Mouse (Mus musculus): ENCODE results near the gene Phkg2. TPM values are rescaled to one million over a fixed set of nuclear protein-coding genes. Genes with fewer than 3 reads are reported as not detected.

Phkg2 gene
- polyA plus RNA-seq (2016; fragmentation: Nextera tagmentation; extraction: Ambion mirVana), result 56.6 and 60.7 TPM in 2 replicates

- peak within 1 kb of the TSS; percentile 74 for H3K4me3 ChIP-seq (replicated peaks)
- peak within 1 kb of the TSS; percentile 94 for H3K4me2 ChIP-seq
- no peaks in the 10 kb centered on the region for H3K27me3 ChIP-seq
- H3K9ac ChIP-seq, result peak within 1 kb of the TSS; percentile 89
- H3K36me3 ChIP-seq (replicated peaks), result peaks cover 14% of the 10 kb centered on the region
- no peaks in the 10 kb centered on the region for H3K9me3 ChIP-seq
- peaks cover 23% of the 10 kb centered on the region for H3K4me1 ChIP-seq
- peak; percentile 99 for ATAC-seq (ENCODE audit: low FRiP score)
- peak within 1 kb of the TSS; percentile 78 for H3K27ac ChIP-seq
- WGBS, result under 1% methylated on average over 17 of the region's 17 CpGs
Observed at GRCm38 (mm10) chr7:127572895-127573471, at the start of gene Phkg2. Phkg2 (plus strand) TSS chr7:127573340.

DNA sequence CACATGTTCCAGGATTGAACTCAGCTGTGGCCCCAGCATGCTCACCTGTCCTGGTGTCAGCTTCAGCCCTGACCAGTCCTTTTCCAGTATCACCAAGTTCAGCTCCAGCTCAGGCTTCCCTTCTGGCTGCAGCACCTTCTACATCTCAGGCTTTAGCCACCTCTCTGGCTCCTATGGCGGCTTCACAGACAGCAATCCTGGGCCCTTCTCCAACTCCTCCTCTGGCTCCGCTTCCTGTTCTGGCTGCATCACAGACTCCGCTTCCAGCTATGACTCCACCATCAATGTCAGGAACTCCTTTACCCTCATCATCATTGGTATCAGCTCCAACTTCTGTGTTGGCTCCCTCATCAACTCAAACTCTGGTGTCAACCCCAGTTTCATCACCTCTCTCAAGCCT lies 31.5 kb upstream of the Phkg2 start:
- no peak overlapping the region for H3K9ac ChIP-seq
- H3K4me3 ChIP-seq (replicated peaks), result no peak overlapping the region
- peaks cover 94% of the 10 kb centered on the region for H3K36me3 ChIP-seq (replicated peaks)
- no peaks in the 10 kb centered on the region for H3K9me3 ChIP-seq
- H3K4me1 ChIP-seq, result no peaks in the 10 kb centered on the region
- no peak for ATAC-seq (ENCODE audit: low FRiP score)
- H3K4me2 ChIP-seq, result no peak overlapping the region
- H3K27ac ChIP-seq, result no peak overlapping the region
- no peaks in the 10 kb centered on the region for H3K27me3 ChIP-seq
- WGBS, result 100% methylated on average over 3 of the region's 3 CpGs

GRCm38 (mm10) chr7:127549116-127549835 lies 23.9 kb upstream of the Phkg2 start:
- Histone ChIP-seq H3K36me3 (replicated peaks) (peaks cover 78% of the 10 kb centered on the region), H3K4me2 (no peak overlapping the region), H3K9me3 (no peaks in the 10 kb centered on the region), H3K27ac (no peak overlapping the region), H3K27me3 (no peaks in the 10 kb centered on the region), H3K9ac (no peak overlapping the region), H3K4me1 (no peaks in the 10 kb centered on the region), H3K4me3 (replicated peaks) (no peak overlapping the region)
- no peak for ATAC-seq (ENCODE audit: low FRiP score)
- WGBS, result 93% methylated on average over 15 of the region's 15 CpGs

- Histone ChIP-seq H3K4me1 (no peaks in the 10 kb centered on the region), H3K27me3 (no peaks in the 10 kb centered on the region), H3K9ac (no peak overlapping the region), H3K36me3 (replicated peaks) (peaks cover 80% of the 10 kb centered on the region), H3K9me3 (no peaks in the 10 kb centered on the region), H3K27ac (no peak overlapping the region), H3K4me2 (no peak overlapping the region), H3K4me3 (replicated peaks) (no peak overlapping the region)
- no peak for ATAC-seq (ENCODE audit: low FRiP score)
- WGBS, result 94% methylated on average over 8 of the region's 8 CpGs
Observed at GRCm38 (mm10) chr7:127551558-127551957, 21.6 kb upstream of the Phkg2 start.

- Histone ChIP-seq H3K4me3 (replicated peaks) (no peak overlapping the region), H3K4me2 (no peak overlapping the region), H3K36me3 (replicated peaks) (peaks cover 82% of the 10 kb centered on the region), H3K4me1 (no peaks in the 10 kb centered on the region), H3K9ac (no peak overlapping the region), H3K27me3 (no peaks in the 10 kb centered on the region), H3K9me3 (no peaks in the 10 kb centered on the region), H3K27ac (no peak overlapping the region)
- 92% methylated on average over 11 of the region's 11 CpGs for WGBS
- ATAC-seq (ENCODE audit: low FRiP score), result no peak
Observed at GRCm38 (mm10) chr7:127560580-127560979, 12.6 kb upstream of the Phkg2 start.

GRCm38 (mm10) chr7:127561340-127561858 lies 11.7 kb upstream of the Phkg2 start, which contains the start of gene Tmem265:
Tmem265 (plus strand) TSS chr7:127561390.
- no peak within 1 kb of the TSS for H3K27ac ChIP-seq
- H3K36me3 ChIP-seq (replicated peaks), result peaks cover 81% of the 10 kb centered on the region
- no peaks in the 10 kb centered on the region for H3K9me3 ChIP-seq
- no peak within 1 kb of the TSS for H3K9ac ChIP-seq
- no peaks in the 10 kb centered on the region for H3K27me3 ChIP-seq
- ATAC-seq (ENCODE audit: low FRiP score), result no peak
- WGBS, result 93% methylated on average over 5 of the region's 5 CpGs
- H3K4me3 ChIP-seq (replicated peaks), result no peak within 1 kb of the TSS
- H3K4me1 ChIP-seq, result no peaks in the 10 kb centered on the region
- H3K4me2 ChIP-seq, result no peak within 1 kb of the TSS

DNA sequence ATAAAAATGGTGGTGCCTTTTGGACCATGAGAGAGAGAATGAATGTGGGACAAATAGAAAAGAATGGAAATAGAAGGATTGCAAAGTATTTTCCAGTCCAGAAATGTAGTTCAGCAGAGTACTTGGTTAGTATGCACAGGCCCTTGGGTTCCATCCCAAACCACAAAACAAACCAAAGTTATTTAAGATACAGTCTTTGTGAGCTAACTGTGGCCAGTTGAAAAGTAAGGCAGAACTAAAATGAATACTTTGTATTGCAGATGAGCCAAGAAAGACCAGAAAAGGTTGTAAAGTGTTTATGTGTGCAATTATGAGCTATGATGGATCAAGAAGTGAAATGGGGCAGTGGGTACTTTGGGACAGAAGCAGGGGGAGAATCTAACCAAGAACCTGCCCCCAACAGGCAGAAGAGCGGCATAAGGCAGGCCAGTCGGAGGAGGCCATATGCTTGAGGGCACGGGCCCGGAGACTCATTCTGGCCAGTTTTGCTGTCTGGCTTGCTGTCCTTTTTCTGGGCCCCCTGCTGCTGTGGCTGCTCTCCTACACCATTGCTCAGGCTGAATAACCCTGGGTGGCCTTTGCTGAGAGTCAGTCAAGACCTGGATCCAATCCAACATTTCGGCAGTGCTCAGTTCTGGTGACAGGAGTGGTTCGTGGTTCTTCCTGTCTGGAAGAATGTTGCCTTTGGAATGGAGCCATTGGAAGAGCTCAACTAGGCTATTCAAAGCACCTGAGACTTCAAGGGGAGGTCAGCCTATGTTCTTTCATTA lies 8.6 kb upstream of the Phkg2 start:
- Histone ChIP-seq H3K27me3 (no peaks in the 10 kb centered on the region), H3K36me3 (replicated peaks) (peaks cover 62% of the 10 kb centered on the region), H3K9me3 (no peaks in the 10 kb centered on the region), H3K4me1 (no peaks in the 10 kb centered on the region), H3K27ac (no peak overlapping the region), H3K9ac (no peak overlapping the region), H3K4me2 (no peak overlapping the region), H3K4me3 (replicated peaks) (no peak overlapping the region)
- WGBS, result 88% methylated on average over 6 of the region's 6 CpGs
- ATAC-seq (ENCODE audit: low FRiP score), result no peak

- Histone ChIP-seq H3K9me3 (no peaks in the 10 kb centered on the region), H3K36me3 (replicated peaks) (peaks cover 19% of the 10 kb centered on the region), H3K4me2 (peak overlapping the region; percentile 94), H3K4me1 (peaks cover 23% of the 10 kb centered on the region), H3K27me3 (no peaks in the 10 kb centered on the region), H3K9ac (peak overlapping the region; percentile 89), H3K27ac (peak overlapping the region; percentile 78), H3K4me3 (replicated peaks) (peak overlapping the region; percentile 74)
- WGBS, result under 1% methylated on average over 24 of the region's 28 CpGs
- no peak; the same call in 1 of the 2 replicates for ATAC-seq (ENCODE audit: low FRiP score)
Observed at GRCm38 (mm10) chr7:127573503-127574008, 416 bp downstream of the Phkg2 start.

- Histone ChIP-seq H3K4me2 (peak overlapping the region; percentile 94), H3K9ac (peak overlapping the region; percentile 89), H3K27ac (peak overlapping the region; percentile 78; the same call in 1 of the 2 replicates), H3K36me3 (replicated peaks) (peaks cover 19% of the 10 kb centered on the region), H3K4me1 (peaks cover 23% of the 10 kb centered on the region), H3K4me3 (replicated peaks) (peak overlapping the region; percentile 74), H3K9me3 (no peaks in the 10 kb centered on the region), H3K27me3 (no peaks in the 10 kb centered on the region)
- 18% methylated on average over 7 of the region's 7 CpGs for WGBS
- ATAC-seq (ENCODE audit: low FRiP score), result no peak
Observed at GRCm38 (mm10) chr7:127574115-127574514, 975 bp downstream of the Phkg2 start.

DNA sequence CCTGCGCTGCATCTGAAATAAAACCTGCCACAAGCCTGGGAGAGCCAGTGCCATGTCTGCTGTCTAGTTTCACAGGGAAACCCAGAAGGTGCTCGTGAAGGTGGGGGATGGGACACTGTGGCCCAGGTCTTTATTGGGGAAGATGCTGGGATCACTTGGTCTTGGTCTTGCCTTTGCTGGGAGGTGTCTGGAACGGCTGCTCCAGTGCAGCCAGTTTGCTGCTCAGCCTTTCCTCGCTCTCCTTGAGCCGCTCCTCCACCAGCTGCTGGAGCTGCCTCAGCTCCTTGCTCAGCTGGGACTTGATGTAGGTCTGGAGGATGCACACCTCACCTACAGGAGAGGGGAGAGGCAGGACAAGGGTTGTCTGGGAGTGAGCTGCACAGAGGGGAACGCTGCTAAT lies 10.1 kb downstream of the Phkg2 start:
- no peaks in the 10 kb centered on the region for H3K9me3 ChIP-seq
- H3K36me3 ChIP-seq (replicated peaks), result peaks cover 54% of the 10 kb centered on the region
- H3K9ac ChIP-seq, result no peak overlapping the region
- H3K27me3 ChIP-seq, result no peaks in the 10 kb centered on the region
- H3K4me3 ChIP-seq (replicated peaks), result no peak overlapping the region
- H3K4me2 ChIP-seq, result no peak overlapping the region
- 93% methylated on average over 6 of the region's 6 CpGs for WGBS
- no peak for ATAC-seq (ENCODE audit: low FRiP score)
- no peak overlapping the region for H3K27ac ChIP-seq
- peaks cover 10% of the 10 kb centered on the region for H3K4me1 ChIP-seq

GRCm38 (mm10) chr7:127585031-127585430 lies 11.9 kb downstream of the Phkg2 start:
- no peaks in the 10 kb centered on the region for H3K27me3 ChIP-seq
- peaks cover 48% of the 10 kb centered on the region for H3K36me3 ChIP-seq (replicated peaks)
- ATAC-seq (ENCODE audit: low FRiP score), result no peak
- no peak overlapping the region for H3K9ac ChIP-seq
- H3K4me2 ChIP-seq, result no peak overlapping the region
- no peak overlapping the region for H3K27ac ChIP-seq
- no peaks in the 10 kb centered on the region for H3K9me3 ChIP-seq
- H3K4me3 ChIP-seq (replicated peaks), result no peak overlapping the region
- H3K4me1 ChIP-seq, result peaks cover 18% of the 10 kb centered on the region
- 85% methylated on average over 7 of the region's 7 CpGs for WGBS

DNA sequence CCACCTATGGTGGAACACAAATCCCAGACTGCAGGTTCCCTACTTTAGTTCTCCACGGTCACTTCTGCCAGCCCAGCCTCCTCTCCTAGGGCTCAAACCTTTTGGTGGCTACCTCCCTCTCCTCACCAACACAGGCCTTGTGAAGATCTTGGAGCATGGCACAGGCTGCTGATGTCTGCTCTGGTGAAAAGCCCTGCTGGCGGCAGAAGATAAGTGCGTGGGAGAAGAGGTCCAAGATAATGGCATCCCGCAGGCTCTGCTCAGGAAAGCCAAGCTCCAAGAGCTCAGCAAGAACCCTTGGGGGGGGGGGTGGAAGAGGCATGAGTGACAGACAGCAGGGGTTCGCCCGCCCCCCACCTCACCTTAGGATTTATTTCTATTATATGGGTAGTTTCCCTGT lies 13.0 kb downstream of the Phkg2 start:
- Histone ChIP-seq H3K4me2 (no peak overlapping the region), H3K36me3 (replicated peaks) (peaks cover 50% of the 10 kb centered on the region), H3K4me3 (replicated peaks) (no peak overlapping the region), H3K27me3 (no peaks in the 10 kb centered on the region), H3K9ac (no peak overlapping the region), H3K27ac (no peak overlapping the region), H3K9me3 (no peaks in the 10 kb centered on the region), H3K4me1 (peaks cover 18% of the 10 kb centered on the region)
- no peak for ATAC-seq (ENCODE audit: low FRiP score)
- 91% methylated on average over 6 of the region's 6 CpGs for WGBS
